Mouse (Mus musculus) CH12.LX (cell line): ENCODE results near the gene Clptm1l. TPM values are rescaled to one million over a fixed set of nuclear protein-coding genes. Genes with fewer than 3 reads are reported as not detected.

Experiments
- DNase-seq: peaks from one replicate; pipeline ENCODE4 v3.0.0-alpha.2; 2013; ENCODE audit errors: extremely low read depth
- H3K27ac ChIP-seq: 2 replicates; pipeline ENCODE4 v1.5.1; 2012; ENCODE audit warnings: low read depth, mild to moderate bottlenecking, control low read depth, moderate library complexity; ENCODE audit not compliant: insufficient read depth
- H3K27me3 ChIP-seq: replicated peaks from 2 replicates; pipeline ENCODE3; 2012; ENCODE audit warnings: inconsistent platforms
- H3K36me3 ChIP-seq, 2 experiments: replicated peaks in 1 of 2; 2 replicates each; pipeline versions ENCODE3 to v1.6.1; 2012; ENCODE audit warnings: inconsistent platforms in 1 of 2, low read length in 1 of 2, mild to moderate bottlenecking in 1 of 2, mixed read lengths in 1 of 2, moderate library complexity in 1 of 2; ENCODE audit not compliant: control insufficient read depth in 1 of 2, insufficient read depth in 1 of 2
- H3K4me1 ChIP-seq, 2 experiments: 2 replicates each; pipeline ENCODE4 v1.6.1; 2012; ENCODE audit warnings: inconsistent platforms in 1 of 2, moderate library complexity in 1 of 2; ENCODE audit not compliant: insufficient read depth in 2 of 2, control insufficient read depth in 1 of 2
- H3K4me2 ChIP-seq: 2 replicates; pipeline ENCODE4 v1.6.1; 2012; ENCODE audit warnings: low read depth, mild to moderate bottlenecking, control low read depth; ENCODE audit not compliant: poor library complexity, insufficient read depth, severe bottlenecking
- H3K4me3 ChIP-seq, 3 experiments: fragments of 150-350 bp in 1 of 3; sonication (generic) in 1 of 3; replicated peaks in 1 of 3; 2 replicates each; pipeline versions ENCODE3 to v1.5.1; 2011 to 2012; ENCODE audit warnings: low read depth in 2 of 3, low read length in 2 of 3, mild to moderate bottlenecking in 2 of 3, moderate library complexity in 2 of 3, control low read depth in 1 of 3, improper control_type of control experiment in 1 of 3, inconsistent platforms in 1 of 3, mixed read lengths in 1 of 3; ENCODE audit not compliant: poor library complexity in 1 of 3
- H3K79me2 ChIP-seq: replicated peaks from 2 replicates; pipeline ENCODE4 v1.6.1; 2012; ENCODE audit warnings: mild to moderate bottlenecking, moderate library complexity; ENCODE audit not compliant: control insufficient read depth, poor library complexity, insufficient read depth, severe bottlenecking; ENCODE audit errors: extremely low read depth
- H3K9ac ChIP-seq: 2 replicates; pipeline ENCODE4 v1.6.1; 2012; ENCODE audit warnings: low read depth, mild to moderate bottlenecking, control low read depth, moderate library complexity; ENCODE audit not compliant: insufficient read depth
- H3K9me3 ChIP-seq: replicated peaks from 2 replicates; pipeline ENCODE3; 2012; ENCODE audit warnings: low read length, inconsistent platforms, mixed read lengths
- CTCF ChIP-seq, 2 experiments: IDR thresholded peaks in 1 of 2; conservative IDR thresholded peaks in 1 of 2; 2 replicates each; pipeline ENCODE4 v1.5.1; 2011 to 2012; ENCODE audit warnings: low read depth in 2 of 2, low read length in 2 of 2, improper control_type of control experiment in 1 of 2, inconsistent platforms in 1 of 2, mild to moderate bottlenecking in 1 of 2, moderate library complexity in 1 of 2
- ETS1 ChIP-seq: conservative IDR thresholded peaks from 2 replicates; pipeline ENCODE4 v1.6.1; 2012; ENCODE audit warnings: low read depth, mild to moderate bottlenecking, inconsistent platforms, low read length, improper control_type of control experiment, moderate library complexity
- JUN ChIP-seq: IDR thresholded peaks from 2 replicates; pipeline ENCODE4 v1.6.1; 2011; ENCODE audit warnings: low read depth, mild to moderate bottlenecking, low read length, improper control_type of control experiment, moderate library complexity; ENCODE audit not compliant: insufficient read depth
- JUND ChIP-seq: conservative IDR thresholded peaks from 2 replicates; pipeline ENCODE4 v1.6.1; 2011; ENCODE audit warnings: low read depth, low read length, improper control_type of control experiment
- KAT2A ChIP-seq: IDR thresholded peaks from 2 replicates; pipeline ENCODE4 v1.6.1; 2012; ENCODE audit warnings: low read length, improper control_type of control experiment, inconsistent platforms; ENCODE audit not compliant: insufficient replicate concordance
- MAX ChIP-seq: IDR thresholded peaks from 2 replicates; pipeline ENCODE4 v1.6.1; 2011; ENCODE audit warnings: low read length, improper control_type of control experiment
- POLR2A ChIP-seq: IDR thresholded peaks from 2 replicates; pipeline ENCODE4 v1.6.1; 2011; ENCODE audit warnings: low read depth, mild to moderate bottlenecking, improper control_type of control experiment, low read length
- RAD21 ChIP-seq: IDR thresholded peaks from 2 replicates; pipeline ENCODE4 v1.6.1; 2011; ENCODE audit warnings: low read depth, mild to moderate bottlenecking, low read length, improper control_type of control experiment, moderate library complexity
- SMC3 ChIP-seq: IDR thresholded peaks from 2 replicates; pipeline ENCODE4 v1.6.1; 2011; ENCODE audit warnings: low read depth, low read length, improper control_type of control experiment
- UBTF ChIP-seq: IDR thresholded peaks from 2 replicates; pipeline ENCODE4 v1.6.1; 2012; ENCODE audit warnings: low read depth, mild to moderate bottlenecking, inconsistent platforms, low read length, improper control_type of control experiment, moderate library complexity
- USF1 ChIP-seq: IDR thresholded peaks from 2 replicates; pipeline ENCODE4 v1.6.1; 2014; ENCODE audit warnings: low read depth, mild to moderate bottlenecking, inconsistent platforms, low read length, improper control_type of control experiment
- dilution Hi-C: fragments of 300-500 bp; cut with MboI; formaldehyde crosslinking; loops from 2 replicates; pipeline ENCODE4 v1.14.3; 2020; ENCODE audit warnings: low sequenced_read_pairs; ENCODE audit not compliant: extremely low pct_unique_long_range_greater_than_20kb, extremely low pct_ligation_motif_present
- in situ Hi-C: fragments of 300-500 bp; cut with MboI; formaldehyde crosslinking; loops from 3 replicates; pipeline ENCODE4 v1.14.3; 2019; ENCODE audit warnings: low sequenced_read_pairs, low pct_ligation_motif_present, low pct_unique_long_range_greater_than_20kb, mixed read lengths
- polyA plus RNA-seq: library from polyadenylated mRNA; unstranded; fragments of >175 nt; gene quantifications from 2 replicates; pipeline ENCODE4 v1.2.1, GENCODE M21; 2012; ENCODE audit warnings: low read depth; ENCODE audit not compliant: insufficient read length
- total RNA-seq, 2 experiments: library from RNA; depleted of rRNA; stranded (reverse); fragments of 300-350 nt in 1 of 2; fragments of >200 nt in 1 of 2; gene quantifications; 2 replicates each; pipeline ENCODE4 v1.2.3; 2012 to 2014

The Clptm1l gene
- total and polyA plus RNA-seq, 3 experiments, result 112 to 219 (median 143) TPM

- dilution Hi-C loops, result no loop called here
- TF ChIP-seq ETS1 (no peak), MAX (no peak), RAD21 (no peak), JUND (no peak), JUN (no peak), UBTF (no peak), POLR2A (no peak)
- Histone ChIP-seq H3K27ac (no peak overlapping the region), H3K4me1 (no peaks in the 10 kb centered on the region), H3K9me3 (no peaks in the 10 kb centered on the region), H3K4me3 (no peak overlapping the region), H3K9ac (no peak overlapping the region), H3K27me3 (no peaks in the 10 kb centered on the region), H3K36me3 (peaks cover 16 to 83% of the 10 kb centered on the region in 2 experiments), H3K4me2 (no peak overlapping the region), H3K79me2 (no peaks in the 10 kb centered on the region)
- in situ Hi-C loops, result no loop called here
- no peak for DNase-seq
Measured at GRCm38 (mm10) chr13:73641296-73641695, 37.5 kb downstream of the Clptm1l start.

GRCm38 (mm10) chr13:73646397-73647087 lies 42.7 kb downstream of the Clptm1l start:
- H3K36me3 ChIP-seq, result peaks cover 30 to 79% of the 10 kb centered on the region in 2 experiments
- H3K27ac ChIP-seq, result no peak overlapping the region
- in situ Hi-C loops, result loop anchor here (5.0 kb wide), 1 partner anchor 46 kb away; no protein-coding TSS in a partner anchor
- H3K4me1 ChIP-seq, result no peaks in the 10 kb centered on the region
- no peaks in the 10 kb centered on the region for H3K79me2 ChIP-seq
- no peaks in the 10 kb centered on the region for H3K9me3 ChIP-seq
- H3K4me2 ChIP-seq, result no peak overlapping the region
- no peaks in the 10 kb centered on the region for H3K27me3 ChIP-seq
- TF ChIP-seq CTCF (conservative IDR thresholded peaks at IDR 0.05 in 1 of 2, IDR thresholded peaks at IDR 0.05 in 1 of 2; ENCODE audit: low read depth in 2 of 2, low read length in 2 of 2) (peak; percentile 48 to 94; a peak in 3 of 4 replicates), RAD21 (peak; percentile 85), SMC3 (peak; percentile 67), KAT2A (no peak)
- TF ChIP-seq, all 38 proteins: peak for 3
- no peak overlapping the region for H3K4me3 ChIP-seq
- H3K9ac ChIP-seq, result no peak overlapping the region
- dilution Hi-C loops, result no loop called here
- DNase-seq, result peak; percentile 61

GRCm38 (mm10) chr13:73653266-73653665 lies 49.5 kb downstream of the Clptm1l start:
- H3K4me2 ChIP-seq, result no peak overlapping the region
- H3K79me2 ChIP-seq, result no peaks in the 10 kb centered on the region
- no peaks in the 10 kb centered on the region for H3K9me3 ChIP-seq
- in situ Hi-C loops, result no loop called here
- H3K36me3 ChIP-seq, result peaks cover 9 to 19% of the 10 kb centered on the region in 2 experiments
- no peak overlapping the region for H3K27ac ChIP-seq
- no peaks in the 10 kb centered on the region for H3K4me1 ChIP-seq
- dilution Hi-C loops, result no loop called here
- no peak for TF ChIP-seq USF1
- no peak overlapping the region for H3K4me3 ChIP-seq
- H3K9ac ChIP-seq, result no peak overlapping the region
- DNase-seq, result no peak
- H3K27me3 ChIP-seq, result peaks cover 10% of the 10 kb centered on the region
